Mouse (Mus musculus): ENCODE data around the gene Olfr191.

GRCm38 (mm10) chr16:59048860-59049259, 40.8 kb downstream of the Olfr191 start:
- no peak for TF ChIP-seq CTCF (IDR thresholded peaks at IDR 0.05; ENCODE audit: borderline replicate concordance, insufficient read depth, low read depth, low read length)
- TF ChIP-seq POLR2A (IDR thresholded peaks at IDR 0.05; ENCODE audit: borderline replicate concordance, insufficient read depth, low read length): no peak

Measured in cerebellum, adult 2 months (tissue).